Mouse (Mus musculus) forebrain, postnatal 0 days (tissue): ENCODE measurements around the gene Ttll11. TPM values are rescaled to one million over a fixed set of nuclear protein-coding genes. Genes with fewer than 3 reads are reported as not detected.

Experiments
- ATAC-seq: fragments of 200-750 bp; cut with Nextera tagmentation; 2 replicates; pipeline ENCODE4 v1.8.0; 2017; ENCODE audit warnings: mild to moderate bottlenecking, moderate library complexity
- DNase-seq: peaks from one replicate; pipeline ENCODE4 v3.0.0-alpha.2; 2015
- H3K27ac ChIP-seq: fragments of 300-500 bp; sonication (generic); 2 replicates; pipeline ENCODE4 v1.5.1; 2014; ENCODE audit warnings: low read depth, mild to moderate bottlenecking, antibody characterized with exemption, low read length, moderate library complexity, mixed read lengths
- H3K27me3 ChIP-seq: fragments of 300-500 bp; sonication (generic); 2 replicates; pipeline ENCODE4 v1.6.1; 2014; ENCODE audit warnings: mild to moderate bottlenecking, low read length, mixed read lengths; ENCODE audit not compliant: insufficient read depth
- H3K36me3 ChIP-seq: fragments of 300-500 bp; sonication (generic); 2 replicates; pipeline ENCODE4 v1.6.1; 2014; ENCODE audit warnings: mild to moderate bottlenecking, moderate library complexity; ENCODE audit not compliant: insufficient read depth
- H3K4me1 ChIP-seq: fragments of 300-500 bp; sonication (generic); 2 replicates; pipeline ENCODE4 v1.6.1; 2014; ENCODE audit warnings: antibody characterized with exemption; ENCODE audit not compliant: insufficient read depth
- H3K4me2 ChIP-seq: fragments of 300-500 bp; sonication (generic); 2 replicates; pipeline ENCODE4 v1.6.1; 2014; ENCODE audit warnings: low read depth, mild to moderate bottlenecking, moderate library complexity
- H3K4me3 ChIP-seq: fragments of 300-500 bp; sonication (generic); 2 replicates; pipeline ENCODE4 v1.5.1; 2014; ENCODE audit warnings: low read depth, low read length, mixed read lengths
- H3K9ac ChIP-seq: fragments of 300-500 bp; sonication (generic); 2 replicates; pipeline ENCODE4 v1.6.1; 2014; ENCODE audit warnings: mild to moderate bottlenecking
- H3K9me3 ChIP-seq: fragments of 300-500 bp; sonication (generic); 2 replicates; pipeline ENCODE4 v1.6.1; 2016; ENCODE audit warnings: low read length
- CTCF ChIP-seq: sonication (generic); IDR thresholded peaks from 2 replicates; pipeline ENCODE4 v1.5.1; 2016; ENCODE audit warnings: antibody characterized with exemption, control low read depth, low read depth
- WGBS: fragments of 180-500 bp; shearing (Covaris S2); extraction: QIAGEN DNeasy Blood & Tissue Kit; methylation state at CpG from one replicate; pipeline ENCODE4 v1.1.7; 2014; 5-methylcytosine and 5-hydroxymethylcytosine counted together
- polyA plus RNA-seq: library from polyadenylated mRNA; unstranded; fragments of >200 nt; fragmentation: Nextera tagmentation; extraction: Ambion mirVana; gene quantifications from 2 replicates; pipeline ENCODE4 v1.2.1, GENCODE M21; 2015
- total RNA-seq: library from RNA; depleted of rRNA; stranded (reverse); fragments of >200 nt; gene quantifications from 2 replicates; pipeline ENCODE4 v1.2.3, GENCODE M21; 2014

The Ttll11 gene
- total and polyA plus RNA-seq, 2 experiments from 2014 or later = 7.2 to 9.2 TPM

- DNase-seq (no peak), ATAC-seq (peak; percentile 47)
- no peaks in the 10 kb centered on the region; the same call in 1 of the 2 replicates for H3K9me3 ChIP-seq
- H3K4me3 ChIP-seq = no peak overlapping the region
- H3K4me2 ChIP-seq = no peak overlapping the region
- no peak for TF ChIP-seq CTCF
- H3K27me3 ChIP-seq = no peaks in the 10 kb centered on the region
- H3K36me3 ChIP-seq = no peaks in the 10 kb centered on the region
- H3K9ac ChIP-seq = no peak overlapping the region
- WGBS = 43% methylated on average over 16 of the region's 16 CpGs
- no peaks in the 10 kb centered on the region for H3K4me1 ChIP-seq
- H3K27ac ChIP-seq = no peak overlapping the region; the same call in 1 of the 2 replicates
Observed at GRCm38 (mm10) chr2:35952187-35952958, 27.3 kb downstream of the Ttll11 start.

- Histone ChIP-seq H3K27ac (no peak overlapping the region), H3K36me3 (no peaks in the 10 kb centered on the region), H3K4me2 (no peak overlapping the region), H3K9me3 (no peaks in the 10 kb centered on the region; the same call in 1 of the 2 replicates), H3K4me1 (no peaks in the 10 kb centered on the region), H3K4me3 (no peak overlapping the region), H3K9ac (no peak overlapping the region), H3K27me3 (no peaks in the 10 kb centered on the region)
- WGBS = 56% methylated on average over 4 of the region's 4 CpGs
- ATAC-seq = no peak
- no peak for TF ChIP-seq CTCF
- DNase-seq = no peak
Observed at GRCm38 (mm10) chr2:35944896-35945295, 34.8 kb downstream of the Ttll11 start.

GRCm38 (mm10) chr2:35942960-35943359 lies 36.8 kb downstream of the Ttll11 start:
- 82% methylated on average over 9 of the region's 9 CpGs for WGBS
- no peak for ATAC-seq
- no peaks in the 10 kb centered on the region for H3K9me3 ChIP-seq
- H3K4me2 ChIP-seq = no peak overlapping the region
- no peaks in the 10 kb centered on the region for H3K36me3 ChIP-seq
- no peak overlapping the region for H3K9ac ChIP-seq
- no peak overlapping the region for H3K4me3 ChIP-seq
- no peaks in the 10 kb centered on the region for H3K4me1 ChIP-seq
- no peaks in the 10 kb centered on the region for H3K27me3 ChIP-seq
- H3K27ac ChIP-seq = no peak overlapping the region
- no peak for DNase-seq
- TF ChIP-seq CTCF = no peak

GRCm38 (mm10) chr2:35935045-35935444 lies 44.7 kb downstream of the Ttll11 start:
- TF ChIP-seq CTCF = no peak
- H3K9me3 ChIP-seq = no peaks in the 10 kb centered on the region
- H3K4me2 ChIP-seq = no peak overlapping the region
- H3K36me3 ChIP-seq = no peaks in the 10 kb centered on the region
- no peaks in the 10 kb centered on the region for H3K4me1 ChIP-seq
- no peak overlapping the region for H3K9ac ChIP-seq
- ATAC-seq = no peak
- 78% methylated on average over 5 of the region's 5 CpGs for WGBS
- DNase-seq = no peak
- no peaks in the 10 kb centered on the region for H3K27me3 ChIP-seq
- H3K27ac ChIP-seq = no peak overlapping the region
- no peak overlapping the region for H3K4me3 ChIP-seq

- H3K36me3 ChIP-seq = no peaks in the 10 kb centered on the region
- no peak for TF ChIP-seq CTCF
- no peak overlapping the region for H3K4me2 ChIP-seq
- WGBS = 93% methylated on average over 13 of the region's 13 CpGs
- H3K9me3 ChIP-seq = no peaks in the 10 kb centered on the region
- ATAC-seq = no peak
- no peaks in the 10 kb centered on the region for H3K27me3 ChIP-seq
- H3K9ac ChIP-seq = no peak overlapping the region
- H3K4me1 ChIP-seq = no peaks in the 10 kb centered on the region; the same call in 1 of the 2 replicates
- no peak overlapping the region for H3K4me3 ChIP-seq
- H3K27ac ChIP-seq = no peak overlapping the region
- DNase-seq = no peak
Observed at GRCm38 (mm10) chr2:35933116-35933515, 46.6 kb downstream of the Ttll11 start.

- DNase-seq (no peak), ATAC-seq (no peak)
- no peaks in the 10 kb centered on the region; the same call in 1 of the 2 replicates for H3K4me1 ChIP-seq
- no peak overlapping the region for H3K4me2 ChIP-seq
- 78% methylated on average over 3 of the region's 3 CpGs for WGBS
- no peaks in the 10 kb centered on the region for H3K9me3 ChIP-seq
- TF ChIP-seq CTCF = peak; percentile 47
- H3K9ac ChIP-seq = no peak overlapping the region
- no peak overlapping the region for H3K4me3 ChIP-seq
- H3K27ac ChIP-seq = no peak overlapping the region
- H3K27me3 ChIP-seq = no peaks in the 10 kb centered on the region
- H3K36me3 ChIP-seq = no peaks in the 10 kb centered on the region
Observed at GRCm38 (mm10) chr2:35931619-35932018, 48.1 kb downstream of the Ttll11 start.

GRCm38 (mm10) chr2:35930498-35931149 lies 49.1 kb downstream of the Ttll11 start:
- peak; percentile 92 for DNase-seq
- H3K9ac ChIP-seq = no peak overlapping the region
- no peak overlapping the region for H3K4me2 ChIP-seq
- no peak overlapping the region for H3K27ac ChIP-seq
- H3K4me1 ChIP-seq = no peaks in the 10 kb centered on the region; the same call in 1 of the 2 replicates
- 34% methylated on average over 11 of the region's 11 CpGs for WGBS
- no peaks in the 10 kb centered on the region for H3K9me3 ChIP-seq
- ATAC-seq = peak; percentile 86
- H3K4me3 ChIP-seq = no peak overlapping the region
- TF ChIP-seq CTCF = peak; percentile 90
- no peaks in the 10 kb centered on the region for H3K27me3 ChIP-seq
- H3K36me3 ChIP-seq = no peaks in the 10 kb centered on the region
